Mouse (Mus musculus) embryonic fibroblast, embryonic 13.5 days (primary cell): ENCODE data around the gene Polr1c. TPM values are rescaled to one million over a fixed set of nuclear protein-coding genes. Genes with fewer than 3 reads are reported as not detected.

Experiments
- H3K27ac ChIP-seq: 2 replicates; pipeline ENCODE4 v1.5.1; 2012; ENCODE audit warnings: low read length, control low read depth, inconsistent platforms; ENCODE audit not compliant: insufficient read depth
- H3K4me1 ChIP-seq: 2 replicates; pipeline ENCODE4 v1.6.1; 2011; ENCODE audit warnings: low read length; ENCODE audit not compliant: control insufficient read depth, insufficient read depth
- H3K4me3 ChIP-seq: 2 replicates; pipeline ENCODE4 v1.5.1; 2011; ENCODE audit warnings: mild to moderate bottlenecking, control low read depth, low read length; ENCODE audit not compliant: insufficient read depth
- CTCF ChIP-seq: IDR thresholded peaks from 2 replicates; pipeline ENCODE4 v1.5.1; 2011; ENCODE audit warnings: mild to moderate bottlenecking, control low read depth, low read length, moderate library complexity, borderline replicate concordance; ENCODE audit not compliant: insufficient read depth
- POLR2A ChIP-seq: IDR thresholded peaks from 2 replicates; pipeline ENCODE4 v1.6.1; 2011; ENCODE audit warnings: low read depth, mild to moderate bottlenecking, control low read depth, low read length, moderate library complexity
- polyA plus RNA-seq: library from polyadenylated mRNA; stranded (reverse); fragments of >200 nt; gene quantifications from 2 replicates; pipeline ENCODE4 v1.2.4, GENCODE M21; 2011; ENCODE audit warnings: low read depth; ENCODE audit not compliant: missing spikeins, insufficient read length

Gene Polr1c
- polyA plus RNA-seq, 1 experiment: 63.6 TPM

DNA sequence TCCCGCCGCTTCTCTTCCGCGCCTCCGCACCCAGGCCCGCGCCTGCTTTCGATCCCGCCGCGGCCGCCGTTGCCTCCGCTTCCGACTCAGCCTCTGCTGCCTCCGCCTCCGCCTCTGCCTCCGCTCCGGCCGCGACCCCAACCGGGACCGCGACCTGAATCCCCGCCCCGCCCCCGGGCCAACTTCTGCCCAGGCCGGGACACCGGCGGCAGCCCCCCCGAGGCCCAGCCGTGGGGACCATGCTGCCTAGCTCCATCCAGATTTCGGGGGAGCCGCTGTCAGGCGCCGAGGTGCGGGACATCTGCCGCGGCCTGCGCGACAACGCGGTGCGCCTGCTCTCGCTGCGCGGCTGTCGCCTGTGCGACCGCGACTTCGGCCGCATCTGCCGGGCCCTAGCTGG lies 6.3 kb upstream of the Polr1c start:
- peaks cover 2% of the 10 kb centered on the region; the same call in 1 of the 2 replicates for H3K4me1 ChIP-seq
- peak overlapping the region; percentile 36 for H3K4me3 ChIP-seq
- no peak overlapping the region for H3K27ac ChIP-seq
- TF ChIP-seq POLR2A (no peak), CTCF (no peak)

DNA sequence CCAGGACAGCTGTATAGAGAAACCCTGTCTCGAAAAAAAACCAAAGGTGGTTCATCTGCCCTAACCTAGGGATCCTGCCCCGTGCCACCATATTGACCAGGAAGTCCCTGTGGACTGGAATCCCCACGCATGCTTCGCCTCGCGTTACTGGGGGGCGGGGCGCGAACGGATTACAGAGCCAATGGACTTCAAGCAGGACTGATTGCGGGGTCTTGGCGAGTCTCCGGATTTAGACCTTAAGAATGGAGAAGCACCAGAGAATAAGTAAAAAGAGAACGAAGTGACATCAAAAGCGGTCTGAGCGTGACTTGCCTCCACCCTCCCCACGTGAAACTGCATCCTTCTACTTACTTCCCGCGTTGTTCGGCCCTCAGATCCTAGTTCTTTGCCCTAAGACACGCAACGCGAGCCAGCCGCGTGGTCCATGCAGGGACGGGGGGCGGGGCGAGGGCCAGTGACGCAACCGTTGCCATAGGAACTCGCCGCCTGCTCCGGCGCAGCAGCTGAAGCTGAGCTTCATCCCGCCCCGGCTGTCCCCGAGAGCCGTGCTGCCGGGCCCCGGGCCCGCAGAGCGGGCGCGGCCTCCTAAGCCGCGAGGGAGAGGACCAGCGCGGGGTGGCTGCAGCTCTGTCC lies 5.7 kb upstream of the Polr1c start, which contains the start of gene Lrrc73:
Lrrc73 (plus strand) TSS at position 80 of the 633 bp plus-strand sequence.
- peak within 1 kb of the TSS; percentile 36 for H3K4me3 ChIP-seq
- TF ChIP-seq POLR2A: peak; percentile 49
- no peak for TF ChIP-seq CTCF
- no peak within 1 kb of the TSS for H3K27ac ChIP-seq
- H3K4me1 ChIP-seq: peaks cover 2% of the 10 kb centered on the region; the same call in 1 of the 2 replicates

DNA sequence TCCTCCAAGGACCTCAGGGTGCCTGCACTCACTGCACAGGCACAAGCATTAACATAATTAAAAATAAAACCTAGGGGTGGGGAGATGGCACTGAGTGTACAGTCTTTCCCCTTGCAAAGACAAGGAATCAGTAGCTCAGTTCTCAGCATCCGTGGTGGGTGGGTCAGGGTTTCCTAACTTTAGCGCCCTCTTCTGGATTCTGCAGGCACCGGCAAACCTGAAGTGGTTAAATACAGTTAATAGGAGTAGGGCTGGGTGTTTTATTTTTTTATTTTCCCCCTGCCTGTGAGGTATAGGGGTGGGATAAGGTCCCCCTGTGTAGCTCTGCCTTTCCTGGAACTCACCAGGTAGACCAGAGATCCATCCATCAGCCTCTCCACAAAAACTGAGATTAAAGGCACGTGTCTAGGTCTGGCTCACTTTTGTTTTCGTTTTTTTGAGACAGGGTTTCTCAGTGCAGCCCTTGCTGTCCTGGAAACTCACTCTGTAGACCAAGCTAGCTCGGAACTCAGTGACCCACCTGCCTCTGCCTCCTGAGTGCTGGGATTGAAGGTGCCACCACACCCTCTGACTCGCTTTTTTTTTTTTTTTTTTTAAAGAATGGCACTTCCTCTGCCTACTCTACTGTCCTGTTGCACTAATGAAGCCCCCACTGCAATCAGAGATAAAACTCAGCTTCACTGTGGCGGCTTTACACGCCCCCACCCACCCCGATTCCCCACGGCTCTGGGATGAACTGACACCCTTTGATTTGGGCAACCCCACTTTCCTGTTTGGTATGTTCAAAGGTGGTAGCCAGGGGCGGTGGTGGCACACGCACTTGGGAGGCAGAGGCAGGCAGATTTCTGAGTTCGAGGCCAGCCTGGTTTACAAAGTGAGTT lies 5.0 kb upstream of the Polr1c start:
- H3K27ac ChIP-seq: no peak overlapping the region
- TF ChIP-seq POLR2A (peak; percentile 3; the same call in 1 of the 2 replicates), CTCF (no peak)
- H3K4me1 ChIP-seq: peaks cover 2% of the 10 kb centered on the region; the same call in 1 of the 2 replicates
- no peak overlapping the region for H3K4me3 ChIP-seq

DNA sequence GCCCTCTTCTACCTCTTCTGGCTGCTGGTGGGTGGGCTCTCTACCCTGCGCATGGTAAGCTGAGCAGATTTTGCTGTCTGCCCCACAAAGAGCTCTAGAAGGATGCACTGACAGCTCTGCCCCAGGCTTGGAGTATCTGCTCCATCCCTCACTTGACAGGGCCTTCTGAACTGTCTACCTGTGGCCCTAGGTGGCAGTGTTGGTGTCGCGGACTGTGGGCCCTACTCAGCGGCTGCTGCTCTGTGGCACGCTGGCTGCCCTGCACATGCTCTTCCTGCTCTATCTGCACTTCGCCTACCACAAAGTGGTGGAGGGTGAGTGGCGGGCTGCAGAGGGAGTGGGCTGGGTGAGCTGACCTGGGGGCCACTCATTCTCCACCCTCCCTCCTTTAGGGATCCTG lies 3.3 kb upstream of the Polr1c start:
- no peak overlapping the region for H3K4me3 ChIP-seq
- no peak for TF ChIP-seq POLR2A
- TF ChIP-seq CTCF: no peak; the same call in 1 of the 2 replicates
- peaks cover 2% of the 10 kb centered on the region; the same call in 1 of the 2 replicates for H3K4me1 ChIP-seq
- no peak overlapping the region for H3K27ac ChIP-seq

DNA sequence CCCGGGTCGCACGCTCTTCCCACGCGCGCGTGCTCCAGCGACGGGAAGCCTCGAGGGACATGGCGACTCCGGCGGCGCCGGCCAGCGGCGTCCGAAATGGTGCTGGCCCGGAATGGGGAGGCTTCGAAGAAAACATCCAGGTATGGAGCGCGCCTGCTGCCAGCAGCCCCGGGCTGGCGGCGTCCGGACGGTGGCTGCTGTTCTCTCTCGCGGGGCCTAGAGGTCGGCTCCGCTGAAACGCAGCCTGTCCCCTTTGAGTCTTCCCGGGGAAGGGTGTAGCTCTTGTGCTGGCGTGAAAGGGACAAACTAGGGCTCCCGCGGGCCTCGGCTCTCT lies 302 bp upstream of the Polr1c start:
- H3K4me1 ChIP-seq: 0 out of 2 replicates have a peak, but pooled peaks cover 2% of the 10 kb centered on the region
- TF ChIP-seq POLR2A (no peak), CTCF (no peak)
- peak overlapping the region; percentile 98 for H3K4me3 ChIP-seq
- no peak overlapping the region for H3K27ac ChIP-seq

DNA sequence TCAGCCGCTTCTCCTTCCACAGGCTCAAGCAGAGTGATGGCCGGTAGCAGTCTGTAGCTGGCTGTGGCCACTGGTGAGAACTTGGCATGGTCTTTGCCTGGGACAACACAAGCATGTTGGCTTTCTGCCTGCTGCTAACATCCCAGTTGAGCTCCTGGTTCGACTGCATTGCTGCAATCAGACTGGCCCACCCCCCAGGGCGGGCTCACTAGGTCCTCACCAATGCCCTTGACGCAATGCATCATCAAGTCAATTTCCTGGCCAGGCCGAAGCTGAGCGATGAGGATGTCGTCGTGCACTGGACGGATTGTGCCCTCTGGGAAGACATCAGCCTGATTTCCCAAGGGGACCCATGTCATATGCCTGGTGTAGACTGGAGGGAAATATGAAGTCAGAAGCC lies 3.3 kb downstream of the Polr1c start:
- Histone ChIP-seq H3K4me3 (no peak overlapping the region), H3K27ac (no peak overlapping the region), H3K4me1 (0 out of 2 replicates have a peak, but pooled peaks cover 2% of the 10 kb centered on the region)
- TF ChIP-seq CTCF: no peak
- TF ChIP-seq POLR2A: no peak

DNA sequence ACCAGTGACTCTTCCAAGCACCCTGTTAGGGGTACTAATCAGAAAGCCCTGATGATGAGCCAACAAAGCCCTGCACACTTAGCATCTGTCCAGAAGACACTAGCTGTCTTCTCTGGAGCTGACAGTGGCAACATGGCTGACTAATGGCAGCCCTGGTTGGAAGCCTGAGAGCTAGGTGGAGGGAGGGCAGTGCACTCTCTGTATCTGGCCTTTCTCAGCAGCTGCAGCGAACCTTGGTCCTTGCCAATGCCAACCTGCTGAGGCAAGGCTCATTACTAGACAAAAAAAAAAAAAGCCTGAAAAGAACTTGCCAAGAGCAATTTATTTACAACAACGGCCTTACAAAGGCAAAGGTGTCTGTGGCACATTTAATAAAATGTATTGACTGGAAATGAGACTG lies 4.2 kb downstream of the Polr1c start:
- no peak overlapping the region for H3K27ac ChIP-seq
- H3K4me3 ChIP-seq: no peak overlapping the region
- no peaks in the 10 kb centered on the region for H3K4me1 ChIP-seq
- TF ChIP-seq CTCF (no peak), POLR2A (no peak)

DNA sequence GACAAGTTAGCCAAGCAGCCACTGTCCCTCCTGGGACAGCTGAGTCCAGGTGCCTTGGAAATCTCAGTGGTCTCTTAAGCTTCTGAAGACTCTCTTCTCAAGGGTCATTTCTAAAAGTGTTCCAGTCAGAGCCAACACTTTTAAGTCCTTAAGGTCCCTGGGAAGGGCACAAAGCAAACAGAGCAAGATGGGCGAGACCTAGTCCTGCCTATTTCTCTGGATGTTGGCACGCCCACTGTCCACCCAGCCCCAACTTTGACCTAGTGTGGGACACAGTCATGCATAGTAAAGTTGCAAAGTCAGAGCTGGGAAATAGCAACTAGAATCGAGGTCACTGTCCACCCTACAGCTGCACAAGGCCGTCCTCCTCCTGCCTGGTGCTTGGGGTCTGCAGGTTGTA lies 4.9 kb downstream of the Polr1c start:
- no peak overlapping the region for H3K4me3 ChIP-seq
- TF ChIP-seq CTCF (no peak), POLR2A (no peak)
- H3K4me1 ChIP-seq: no peaks in the 10 kb centered on the region
- no peak overlapping the region for H3K27ac ChIP-seq

DNA sequence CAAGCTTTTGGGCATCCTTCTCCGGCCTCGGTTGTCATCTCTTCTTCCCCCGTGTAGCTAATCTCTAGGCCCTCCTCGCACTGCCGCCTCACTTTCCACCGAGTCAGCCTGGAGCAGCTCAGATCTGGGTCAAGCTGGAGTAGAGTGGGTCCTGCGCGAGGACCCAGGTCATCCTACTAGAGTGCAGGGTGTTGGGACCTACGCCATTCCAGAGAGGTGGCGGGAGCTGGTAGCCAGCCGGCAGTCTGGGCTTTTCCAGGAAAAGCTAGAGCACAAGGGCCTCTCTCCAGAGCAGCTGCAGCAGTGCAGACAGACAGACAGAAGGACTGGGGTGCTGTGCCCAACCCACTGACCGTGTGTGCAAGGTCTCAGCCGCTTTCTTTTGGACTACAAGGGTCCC lies 5.6 kb downstream of the Polr1c start:
- TF ChIP-seq CTCF (no peak), POLR2A (no peak)
- Histone ChIP-seq H3K4me3 (no peak overlapping the region), H3K4me1 (no peaks in the 10 kb centered on the region), H3K27ac (no peak overlapping the region)

DNA sequence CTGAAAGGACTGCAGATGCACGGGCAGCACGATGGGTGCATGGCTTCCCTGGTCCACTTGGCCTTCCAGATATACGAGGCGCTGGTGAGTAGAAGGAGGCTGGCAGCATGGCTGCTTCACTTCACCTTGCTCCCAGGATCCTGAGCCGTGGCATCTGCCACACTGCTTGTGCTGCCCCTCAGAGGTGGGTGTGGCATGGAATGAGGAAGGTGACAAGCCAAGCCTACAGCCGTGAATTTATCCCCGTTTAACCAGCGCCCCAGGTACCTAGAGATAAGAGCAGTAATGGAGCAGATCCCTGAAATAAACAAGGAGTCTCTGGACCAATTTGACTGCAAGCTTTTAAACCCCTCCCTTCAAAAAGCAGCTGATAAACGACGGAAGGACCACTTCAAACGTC lies 6.4 kb downstream of the Polr1c start:
- H3K27ac ChIP-seq: no peak overlapping the region
- no peaks in the 10 kb centered on the region for H3K4me1 ChIP-seq
- no peak overlapping the region for H3K4me3 ChIP-seq
- TF ChIP-seq POLR2A: no peak
